Mouse (Mus musculus) small intestine, adult 2 months (tissue): ENCODE data around the gene Vps26a.

Experiments
- CTCF ChIP-seq: fragments of 200-500 bp; IDR thresholded peaks from 2 replicates; pipeline ENCODE4 v1.5.1; 2012; ENCODE audit warnings: low read depth, mild to moderate bottlenecking, control low read depth, inconsistent platforms, low read length, moderate library complexity, mixed read lengths; ENCODE audit not compliant: insufficient replicate concordance, insufficient read length; ENCODE audit errors: extremely low read depth
- POLR2A ChIP-seq: fragments of 200-500 bp; IDR thresholded peaks from 2 replicates; pipeline ENCODE4 v1.6.1; 2012; ENCODE audit warnings: low read depth, mild to moderate bottlenecking, control low read depth, inconsistent platforms, low read length, moderate library complexity

DNA sequence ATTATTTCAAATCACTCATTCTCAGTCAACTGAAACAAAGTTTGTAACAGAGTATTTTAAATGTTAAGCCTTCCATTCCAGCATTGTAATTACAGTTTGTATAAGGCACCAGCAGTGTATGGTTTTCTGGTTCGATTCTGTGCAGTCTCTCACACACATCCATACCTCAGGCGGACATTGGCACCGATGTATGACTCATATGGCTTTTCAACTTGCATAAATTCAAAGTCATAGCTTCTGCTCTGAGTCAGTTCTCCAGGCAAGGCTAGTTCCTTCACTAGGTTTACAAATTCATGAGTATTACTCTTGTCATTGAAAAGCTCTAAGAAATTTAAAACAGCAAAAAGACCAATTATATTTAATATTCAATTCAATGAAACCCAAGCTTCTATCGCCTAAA lies 16.9 kb downstream of the Vps26a start:
- TF ChIP-seq CTCF (no peak), POLR2A (no peak)
